Mouse (Mus musculus) liver, adult 2 months (tissue): Measurements from ENCODE around the gene Rcn3.

Experiments
- CTCF ChIP-seq: fragments of 200-500 bp; IDR thresholded peaks from 2 replicates; pipeline ENCODE4 v1.5.1; 2011; ENCODE audit warnings: low read depth, low read length, control low read depth
- POLR2A ChIP-seq: fragments of 200-500 bp; IDR thresholded peaks from 2 replicates; pipeline ENCODE4 v1.6.1; 2011; ENCODE audit warnings: low read length, control low read depth; ENCODE audit not compliant: insufficient read depth; ENCODE audit errors: extremely low read depth

GRCm38 (mm10) chr7:45045741-45046140 lies 46.3 kb downstream of the Rcn3 start:
- TF ChIP-seq CTCF (no peak), POLR2A (no peak)
